Mouse (Mus musculus): ENCODE results near the gene Msantd1.

Gene Msantd1

DNA sequence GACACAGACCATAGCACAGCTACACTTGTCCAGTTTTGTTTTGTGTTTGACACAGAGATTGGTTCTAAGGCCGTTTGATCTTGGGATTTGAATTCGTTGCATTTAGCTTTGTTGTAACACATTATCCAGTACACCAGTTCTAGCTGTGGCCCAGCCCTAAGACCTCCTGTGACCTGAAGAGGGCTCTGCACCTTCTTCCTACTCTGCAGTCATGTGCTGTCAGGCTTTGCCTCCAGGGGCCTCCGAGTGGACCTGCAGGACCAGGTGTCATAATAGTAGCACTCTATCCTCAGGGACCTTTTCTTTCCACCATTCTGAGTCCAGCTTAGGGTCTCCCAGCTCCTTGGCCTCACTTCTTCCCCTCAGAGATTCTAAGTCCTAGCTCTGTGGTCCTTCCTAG is 64.7 kb downstream of the Msantd1 start:
- DNase-seq (ENCODE audit: low spot score in 2 of 2), result no peak

Data from urinary bladder, postnatal 4 days (tissue).